Mouse (Mus musculus): Measurements from ENCODE around the gene Defb22. TPM values are rescaled to one million over a fixed set of nuclear protein-coding genes. Genes with fewer than 3 reads are reported as not detected.

Defb22 gene
- polyA plus RNA-seq, 1 experiment: not detected

DNA sequence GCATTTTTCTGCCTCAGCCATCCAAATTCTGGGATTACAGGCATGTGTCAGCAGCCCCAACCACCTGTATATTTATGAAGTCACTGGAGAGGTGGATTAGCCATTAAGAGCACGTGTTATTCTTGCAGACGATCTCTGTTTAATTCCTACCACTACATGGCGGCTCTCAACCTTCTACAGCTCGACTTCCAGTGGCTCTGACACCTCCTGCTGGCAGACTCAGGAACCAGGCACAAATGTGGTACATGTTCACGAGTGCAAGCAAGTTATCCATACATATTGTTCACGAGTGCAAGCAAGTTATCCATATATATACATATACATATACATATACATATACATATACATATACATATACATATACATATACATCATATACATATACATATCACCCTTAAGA, 3.2 kb upstream of the Defb22 start:
- Histone ChIP-seq H3K27ac (ENCODE audit: control insufficient read depth, insufficient read depth, low read depth, low read length, poor library complexity) (no peak overlapping the region), H3K4me3 (replicated peaks; ENCODE audit: control insufficient read depth, low read depth, low read length) (no peak overlapping the region), H3K4me1 (ENCODE audit: control insufficient read depth, insufficient read depth, low read length) (no peaks in the 10 kb centered on the region)
- 81% methylated on average over 6 of the region's 6 CpGs for WGBS
- TF ChIP-seq CTCF (IDR thresholded peaks at IDR 0.05; ENCODE audit: control insufficient read depth, insufficient read depth, low read length) (no peak), POLR2A (IDR thresholded peaks at IDR 0.05; ENCODE audit: borderline replicate concordance, control insufficient read depth, low read depth, low read length) (no peak)

DNA sequence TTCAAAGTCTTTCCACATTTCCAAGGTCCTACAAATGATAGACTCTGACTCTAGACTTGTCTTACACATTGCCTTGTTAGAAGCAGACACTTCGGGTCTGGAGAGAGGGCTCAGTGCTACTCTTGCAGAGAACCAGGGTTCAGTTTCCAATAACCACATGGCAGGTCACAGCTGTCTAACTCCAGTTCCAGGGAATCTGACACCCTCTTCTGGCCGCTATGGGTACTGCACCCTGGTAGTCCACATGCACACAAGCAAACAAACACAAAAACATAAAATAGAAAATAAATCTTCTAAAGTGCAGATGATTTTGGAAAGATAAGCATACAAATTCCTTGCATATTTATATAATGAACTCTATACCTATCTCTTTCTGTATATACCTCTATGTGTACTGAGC, 2.9 kb downstream of the Defb22 start:
- 79% methylated on average over 2 of the region's 2 CpGs for WGBS
- Histone ChIP-seq H3K27ac (ENCODE audit: control insufficient read depth, insufficient read depth, low read depth, low read length, poor library complexity) (no peak overlapping the region), H3K4me1 (ENCODE audit: control insufficient read depth, insufficient read depth, low read length) (no peaks in the 10 kb centered on the region), H3K4me3 (replicated peaks; ENCODE audit: control insufficient read depth, low read depth, low read length) (no peak overlapping the region)
- TF ChIP-seq POLR2A (IDR thresholded peaks at IDR 0.05; ENCODE audit: borderline replicate concordance, control insufficient read depth, low read depth, low read length): no peak
- peak; percentile 32; the same call in 1 of the 2 replicates for TF ChIP-seq CTCF (IDR thresholded peaks at IDR 0.05; ENCODE audit: control insufficient read depth, insufficient read depth, low read length)

DNA sequence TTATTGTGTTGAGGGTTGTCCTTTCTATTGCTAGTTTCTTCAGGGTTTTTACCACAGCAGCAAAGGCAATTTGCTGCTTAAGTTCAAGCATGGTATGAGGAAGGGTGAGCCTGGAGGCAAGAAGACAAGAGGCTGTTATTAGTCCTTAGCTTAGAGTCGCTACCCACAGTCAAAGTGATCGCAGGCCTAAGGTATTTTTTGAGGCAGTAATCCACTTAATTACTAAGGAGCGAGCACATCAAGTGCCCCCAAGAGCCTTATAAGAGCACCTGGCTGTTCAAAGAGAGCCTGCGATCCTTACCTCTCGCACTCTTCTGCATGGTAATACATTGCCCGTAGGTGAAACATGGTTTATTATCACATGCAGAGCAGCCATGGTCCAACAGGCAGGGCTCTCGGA, 8.2 kb downstream of the Defb22 start:
- Histone ChIP-seq H3K4me1 (ENCODE audit: control insufficient read depth, insufficient read depth, low read length) (no peaks in the 10 kb centered on the region), H3K27ac (ENCODE audit: control insufficient read depth, insufficient read depth, low read depth, low read length, poor library complexity) (no peak overlapping the region), H3K4me3 (replicated peaks; ENCODE audit: control insufficient read depth, low read depth, low read length) (no peak overlapping the region)
- WGBS: 92% methylated on average over 7 of the region's 7 CpGs
- TF ChIP-seq POLR2A (IDR thresholded peaks at IDR 0.05; ENCODE audit: borderline replicate concordance, control insufficient read depth, low read depth, low read length): no peak
- TF ChIP-seq CTCF (IDR thresholded peaks at IDR 0.05; ENCODE audit: control insufficient read depth, insufficient read depth, low read length): no peak

DNA sequence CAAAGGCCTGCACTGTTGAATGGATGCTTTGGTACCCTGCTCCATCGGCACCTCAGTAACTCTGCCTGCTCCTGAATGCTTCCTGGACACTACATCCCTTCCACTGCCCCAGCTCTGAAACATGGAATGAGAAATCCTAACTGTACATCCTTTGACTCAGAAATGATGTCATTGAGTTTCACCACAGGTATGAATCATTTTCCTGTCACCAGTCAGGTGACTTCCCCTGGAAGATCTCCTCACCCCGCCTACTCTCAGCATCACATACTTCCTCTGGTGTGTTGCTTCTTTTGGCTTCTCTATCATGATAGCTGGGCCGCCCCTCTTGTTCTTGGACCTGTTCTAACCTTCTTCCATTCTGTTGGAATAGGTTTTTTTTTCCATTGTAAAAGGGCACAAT, 9.1 kb downstream of the Defb22 start:
- no peak overlapping the region for H3K27ac ChIP-seq (ENCODE audit: control insufficient read depth, insufficient read depth, low read depth, low read length, poor library complexity)
- no peak overlapping the region for H3K4me3 ChIP-seq (replicated peaks; ENCODE audit: control insufficient read depth, low read depth, low read length)
- TF ChIP-seq CTCF (IDR thresholded peaks at IDR 0.05; ENCODE audit: control insufficient read depth, insufficient read depth, low read length): no peak
- 45% methylated on average over 3 of the region's 3 CpGs for WGBS
- no peaks in the 10 kb centered on the region for H3K4me1 ChIP-seq (ENCODE audit: control insufficient read depth, insufficient read depth, low read length)

DNA sequence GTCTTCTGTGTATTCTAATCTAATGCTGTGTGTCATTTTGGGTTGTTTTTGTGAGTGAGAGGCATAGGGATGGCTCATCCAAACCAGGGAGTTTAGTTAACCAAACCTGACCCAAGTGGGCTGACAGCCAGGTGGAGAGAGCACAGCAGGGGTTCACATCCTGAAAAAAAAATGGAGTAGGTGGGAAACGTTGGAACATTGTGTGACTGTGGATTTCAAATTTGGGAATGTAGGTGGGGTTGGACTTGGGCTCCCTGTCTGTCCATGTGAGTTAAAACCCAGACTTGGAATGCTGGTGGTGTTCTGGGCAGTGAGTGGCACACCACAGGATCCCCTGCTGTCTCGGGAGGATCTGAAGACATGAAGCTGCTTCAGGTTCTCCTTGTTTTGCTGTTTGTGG, 13.2 kb downstream of the Defb22 start, which contains the start of gene Defb20:
Gene Defb20, plus strand, starts transcription at position 301 of the 400 bp plus-strand sequence.
- H3K4me3 ChIP-seq (replicated peaks; ENCODE audit: control insufficient read depth, low read depth, low read length): no peak within 1 kb of the TSS
- no peak within 1 kb of the TSS for H3K27ac ChIP-seq (ENCODE audit: control insufficient read depth, insufficient read depth, low read depth, low read length, poor library complexity)
- H3K4me1 ChIP-seq (ENCODE audit: control insufficient read depth, insufficient read depth, low read length): no peaks in the 10 kb centered on the region
- WGBS: 55% methylated on average over 2 of the region's 2 CpGs
- no peak for TF ChIP-seq CTCF (IDR thresholded peaks at IDR 0.05; ENCODE audit: control insufficient read depth, insufficient read depth, low read length)
- TF ChIP-seq POLR2A (IDR thresholded peaks at IDR 0.05; ENCODE audit: borderline replicate concordance, control insufficient read depth, low read depth, low read length): no peak

DNA sequence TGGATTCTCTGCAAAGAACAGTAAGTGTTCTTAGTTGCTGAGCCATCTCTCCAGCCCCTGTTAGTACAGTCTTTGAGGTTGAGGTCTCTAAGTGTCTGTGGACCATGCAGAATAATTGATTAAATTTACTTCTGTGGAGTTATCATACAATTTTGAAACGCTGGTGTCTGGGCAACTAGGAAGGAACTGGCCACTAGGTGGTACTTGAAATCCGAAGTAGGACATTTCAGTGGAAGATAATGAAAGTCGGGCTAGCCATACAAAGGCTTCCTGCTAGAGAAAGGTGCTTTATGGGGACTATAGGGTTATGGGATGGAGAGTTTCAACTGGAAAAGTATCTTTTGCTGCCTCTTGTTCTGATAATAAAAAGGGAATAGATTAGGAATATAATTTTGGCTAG, 17.5 kb downstream of the Defb22 start:
- Histone ChIP-seq H3K27ac (ENCODE audit: control insufficient read depth, insufficient read depth, low read depth, low read length, poor library complexity) (no peak overlapping the region), H3K4me1 (ENCODE audit: control insufficient read depth, insufficient read depth, low read length) (no peaks in the 10 kb centered on the region), H3K4me3 (replicated peaks; ENCODE audit: control insufficient read depth, low read depth, low read length) (no peak overlapping the region)
- 17% methylated on average over 3 of the region's 3 CpGs for WGBS
- no peak for TF ChIP-seq CTCF (IDR thresholded peaks at IDR 0.05; ENCODE audit: control insufficient read depth, insufficient read depth, low read length)
- no peak for TF ChIP-seq POLR2A (IDR thresholded peaks at IDR 0.05; ENCODE audit: borderline replicate concordance, control insufficient read depth, low read depth, low read length)

DNA sequence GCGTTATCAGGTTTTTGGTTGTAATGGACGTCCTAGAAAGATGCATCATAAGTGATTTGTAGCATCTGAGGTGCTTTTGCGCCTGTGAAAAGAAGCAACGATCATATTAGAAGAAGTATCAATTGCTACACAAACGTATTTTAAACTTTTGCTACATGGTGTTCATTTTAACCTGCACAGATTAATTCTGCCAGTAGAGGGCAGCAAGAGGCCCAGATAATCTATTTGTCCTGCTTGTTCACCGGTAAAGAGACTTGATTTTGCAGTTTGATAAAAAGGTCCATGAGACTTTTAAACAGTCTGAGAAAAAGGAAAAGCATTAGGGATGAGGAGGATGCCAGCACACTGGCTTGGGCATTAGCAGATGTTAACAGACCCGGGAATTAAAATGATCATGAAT, 19.0 kb downstream of the Defb22 start:
- 20% methylated on average over 7 of the region's 7 CpGs for WGBS

DNA sequence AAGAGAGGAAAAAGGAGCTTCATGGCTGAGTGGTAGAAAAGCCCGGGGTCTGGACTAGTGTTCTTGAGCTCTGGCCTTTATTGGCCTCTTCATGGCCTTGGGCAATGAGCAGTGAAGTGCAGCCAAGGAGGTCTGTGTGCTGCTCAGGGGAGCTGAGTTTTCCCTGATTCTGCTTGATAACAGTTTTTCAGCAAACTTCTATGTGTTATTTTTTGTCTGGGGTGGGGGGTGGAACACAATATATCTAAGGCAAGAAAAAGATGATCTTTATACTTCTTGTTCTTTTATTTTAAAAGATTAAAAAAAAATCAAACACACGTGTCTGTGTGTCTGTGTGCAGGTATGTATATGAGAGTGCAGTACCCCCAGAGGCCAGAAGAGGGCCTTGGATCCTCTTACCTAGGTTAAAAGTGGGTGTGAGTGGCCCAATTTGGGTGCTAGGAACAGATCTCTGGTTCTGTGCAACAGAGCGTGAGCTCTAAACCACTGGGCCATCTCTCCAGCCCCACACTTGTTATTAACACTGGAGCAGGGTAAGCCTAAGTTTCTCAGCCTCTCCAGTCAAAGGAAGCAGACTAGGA, 25.3 kb downstream of the Defb22 start, which contains the start of gene Defb23:
Gene Defb23, minus strand, starts transcription at position 51 of the 581 bp plus-strand sequence.
- TF ChIP-seq POLR2A (IDR thresholded peaks at IDR 0.05; ENCODE audit: borderline replicate concordance, control insufficient read depth, low read depth, low read length) (no peak), CTCF (IDR thresholded peaks at IDR 0.05; ENCODE audit: control insufficient read depth, insufficient read depth, low read length) (no peak)
- Histone ChIP-seq H3K27ac (ENCODE audit: control insufficient read depth, insufficient read depth, low read depth, low read length, poor library complexity) (no peak within 1 kb of the TSS), H3K4me1 (ENCODE audit: control insufficient read depth, insufficient read depth, low read length) (no peaks in the 10 kb centered on the region), H3K4me3 (replicated peaks; ENCODE audit: control insufficient read depth, low read depth, low read length) (no peak within 1 kb of the TSS)
- 83% methylated on average over 3 of the region's 3 CpGs for WGBS

More for the DNA sequence above, 19.0 kb downstream of the Defb22 start:
- TF ChIP-seq CTCF (IDR thresholded peaks at IDR 0.05; ENCODE audit: control insufficient read depth, insufficient read depth, low read length) (no peak), POLR2A (IDR thresholded peaks at IDR 0.05; ENCODE audit: borderline replicate concordance, control insufficient read depth, low read depth, low read length) (no peak)
- no peak overlapping the region for H3K4me3 ChIP-seq (replicated peaks; ENCODE audit: control insufficient read depth, low read depth, low read length)
- no peak overlapping the region for H3K27ac ChIP-seq (ENCODE audit: control insufficient read depth, insufficient read depth, low read depth, low read length, poor library complexity)
- H3K4me1 ChIP-seq (ENCODE audit: control insufficient read depth, insufficient read depth, low read length): no peaks in the 10 kb centered on the region

DNA sequence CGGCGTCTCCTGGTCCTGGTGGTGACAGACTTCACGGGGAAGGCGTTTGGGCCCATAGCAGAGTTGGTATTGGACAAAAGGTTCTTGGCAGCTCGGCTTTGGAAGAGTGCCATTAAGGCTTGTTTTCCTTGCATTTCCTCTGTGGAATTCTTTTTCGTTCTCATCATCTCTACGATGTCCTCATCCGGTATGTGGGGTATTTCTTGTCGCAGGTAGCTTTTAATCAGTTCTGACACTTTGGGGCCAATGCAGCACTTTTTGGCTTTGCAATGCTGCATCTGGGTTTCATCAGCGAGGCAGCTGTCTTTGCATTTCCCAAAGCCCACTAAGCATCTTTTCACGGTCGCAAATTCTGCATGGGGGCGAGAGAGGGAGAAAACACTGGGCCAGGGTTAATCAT, 30.7 kb downstream of the Defb22 start:
- no peak overlapping the region for H3K27ac ChIP-seq (ENCODE audit: control insufficient read depth, insufficient read depth, low read depth, low read length, poor library complexity)
- H3K4me1 ChIP-seq (ENCODE audit: control insufficient read depth, insufficient read depth, low read length): no peaks in the 10 kb centered on the region
- no peak overlapping the region for H3K4me3 ChIP-seq (replicated peaks; ENCODE audit: control insufficient read depth, low read depth, low read length)
- WGBS: 76% methylated on average over 13 of the region's 13 CpGs
- TF ChIP-seq CTCF (IDR thresholded peaks at IDR 0.05; ENCODE audit: control insufficient read depth, insufficient read depth, low read length) (no peak), POLR2A (IDR thresholded peaks at IDR 0.05; ENCODE audit: borderline replicate concordance, control insufficient read depth, low read depth, low read length) (no peak)

All from bone marrow, adult 2 months (tissue).